Mouse (Mus musculus) kidney, embryonic 14.5 days (tissue): ENCODE data around the gene Isyna1. TPM values are rescaled to one million over a fixed set of nuclear protein-coding genes. Genes with fewer than 3 reads are reported as not detected.

Experiments used
- ATAC-seq: fragments of 200-750 bp; cut with Nextera tagmentation; 2 replicates; pipeline ENCODE4 v1.8.0; 2017; ENCODE audit warnings: moderate number of reproducible peaks, mild to moderate bottlenecking, moderate TSS enrichment, moderate library complexity; ENCODE audit not compliant: low FRiP score, low TSS enrichment
- H3K27ac ChIP-seq: fragments of 300-500 bp; sonication (generic); 2 replicates; pipeline ENCODE4 v1.5.1; 2014; ENCODE audit warnings: low read depth, mild to moderate bottlenecking, low read length, moderate library complexity, mixed read lengths
- H3K27me3 ChIP-seq: fragments of 300-500 bp; sonication (generic); 2 replicates; pipeline ENCODE4 v1.6.1; 2014; ENCODE audit warnings: mild to moderate bottlenecking, low read length; ENCODE audit not compliant: control insufficient read depth, insufficient read depth
- H3K36me3 ChIP-seq: fragments of 300-500 bp; sonication (generic); 2 replicates; pipeline ENCODE4 v1.6.1; 2014; ENCODE audit warnings: low read length, mixed read lengths; ENCODE audit not compliant: control insufficient read depth, insufficient read depth
- H3K4me1 ChIP-seq: fragments of 300-500 bp; sonication (generic); 2 replicates; pipeline ENCODE4 v1.6.1; 2014; ENCODE audit warnings: low read length, mixed read lengths; ENCODE audit not compliant: control insufficient read depth, insufficient read depth
- H3K4me2 ChIP-seq: fragments of 300-500 bp; sonication (generic); replicated peaks from 2 replicates; pipeline ENCODE4 v1.6.1; 2014; ENCODE audit warnings: low read depth, mild to moderate bottlenecking, low read length
- H3K4me3 ChIP-seq: fragments of 300-500 bp; sonication (generic); 2 replicates; pipeline ENCODE4 v1.5.1; 2014; ENCODE audit warnings: mild to moderate bottlenecking, low read length
- H3K9ac ChIP-seq: fragments of 300-500 bp; sonication (generic); 2 replicates; pipeline ENCODE4 v1.6.1; 2014; ENCODE audit warnings: low read depth, mild to moderate bottlenecking, low read length, moderate library complexity
- H3K9me3 ChIP-seq: fragments of 300-500 bp; sonication (generic); 2 replicates; pipeline ENCODE4 v1.6.1; 2016; ENCODE audit warnings: low read length; ENCODE audit not compliant: control insufficient read depth
- WGBS: fragments of 180-500 bp; shearing (Covaris S2); extraction: QIAGEN DNeasy Blood & Tissue Kit; methylation state at CpG from one replicate; pipeline ENCODE4 v1.1.7; 2014; 5-methylcytosine and 5-hydroxymethylcytosine counted together
- polyA plus RNA-seq: library from polyadenylated mRNA; unstranded; fragments of >200 nt; fragmentation: Nextera tagmentation; extraction: Ambion mirVana; gene quantifications from 2 replicates; pipeline ENCODE4 v1.2.1, GENCODE M21; 2014

Isyna1 gene
- polyA plus RNA-seq, 1 experiment from 2014 or later: 118 TPM

GRCm38 (mm10) chr8:70598283-70598682 is 4.1 kb downstream of the Isyna1 start:
- 0 out of 2 replicates have a peak, but pooled peaks have one; percentile 6 for ATAC-seq
- Histone ChIP-seq H3K4me1 (peaks cover 67% of the 10 kb centered on the region), H3K4me2 (peak overlapping the region; percentile 82), H3K27me3 (no peaks in the 10 kb centered on the region), H3K9ac (peak overlapping the region; percentile 69), H3K36me3 (peaks cover 33% of the 10 kb centered on the region), H3K9me3 (no peaks in the 10 kb centered on the region; the same call in 1 of the 2 replicates), H3K27ac (peak overlapping the region; percentile 62), H3K4me3 (peak overlapping the region; percentile 45)
- WGBS: 1% methylated on average over 29 of the region's 29 CpGs

- no peak for ATAC-seq
- Histone ChIP-seq H3K27me3 (no peaks in the 10 kb centered on the region), H3K4me1 (peaks cover 63% of the 10 kb centered on the region), H3K9ac (peak overlapping the region; percentile 69; the same call in 1 of the 2 replicates), H3K9me3 (no peaks in the 10 kb centered on the region; the same call in 1 of the 2 replicates), H3K4me3 (peak overlapping the region; percentile 45), H3K4me2 (peak overlapping the region; percentile 82), H3K36me3 (peaks cover 33% of the 10 kb centered on the region), H3K27ac (peak overlapping the region; percentile 62)
- 16% methylated on average over 10 of the region's 10 CpGs for WGBS
Observed at GRCm38 (mm10) chr8:70598722-70599121, 4.5 kb downstream of the Isyna1 start.

GRCm38 (mm10) chr8:70599507-70600290 is 5.5 kb downstream of the Isyna1 start:
- Histone ChIP-seq H3K27ac (0 out of 2 replicates have a peak overlapping the region, but pooled peaks have one; percentile 62), H3K36me3 (peaks cover 36% of the 10 kb centered on the region), H3K4me2 (no peak overlapping the region), H3K4me1 (peaks cover 65% of the 10 kb centered on the region), H3K9ac (no peak overlapping the region; the same call in 1 of the 2 replicates), H3K27me3 (no peaks in the 10 kb centered on the region), H3K9me3 (no peaks in the 10 kb centered on the region; the same call in 1 of the 2 replicates), H3K4me3 (no peak overlapping the region)
- ATAC-seq: no peak
- 84% methylated on average over 12 of the region's 12 CpGs for WGBS

- Histone ChIP-seq H3K36me3 (peaks cover 34% of the 10 kb centered on the region), H3K9me3 (no peaks in the 10 kb centered on the region; the same call in 1 of the 2 replicates), H3K27ac (peak overlapping the region; percentile 76), H3K9ac (peak overlapping the region; percentile 1; the same call in 1 of the 2 replicates), H3K27me3 (no peaks in the 10 kb centered on the region), H3K4me2 (peak overlapping the region; percentile 33), H3K4me3 (peak overlapping the region; percentile 17; the same call in 1 of the 2 replicates), H3K4me1 (peaks cover 56% of the 10 kb centered on the region)
- WGBS: 25% methylated on average over 9 of the region's 10 CpGs
- no peak for ATAC-seq
Observed at GRCm38 (mm10) chr8:70600473-70601270, 6.5 kb downstream of the Isyna1 start.

- under 1% methylated on average over 26 of the region's 26 CpGs for WGBS
- ATAC-seq: peak; percentile 11; the same call in 1 of the 2 replicates
- Histone ChIP-seq H3K27me3 (no peaks in the 10 kb centered on the region), H3K4me1 (peaks cover 55% of the 10 kb centered on the region), H3K9me3 (no peaks in the 10 kb centered on the region; the same call in 1 of the 2 replicates), H3K27ac (peak overlapping the region; percentile 76; the same call in 1 of the 2 replicates), H3K4me3 (peak overlapping the region; percentile 17), H3K36me3 (peaks cover 28% of the 10 kb centered on the region), H3K4me2 (peak overlapping the region; percentile 33), H3K9ac (no peak overlapping the region)
Observed at GRCm38 (mm10) chr8:70601271-70601649, 7.1 kb downstream of the Isyna1 start.

- Histone ChIP-seq H3K9ac (no peak overlapping the region), H3K27ac (no peak overlapping the region), H3K4me3 (no peak overlapping the region), H3K4me1 (peaks cover 59% of the 10 kb centered on the region), H3K9me3 (no peaks in the 10 kb centered on the region; the same call in 1 of the 2 replicates), H3K4me2 (no peak overlapping the region), H3K36me3 (peaks cover 18% of the 10 kb centered on the region), H3K27me3 (no peaks in the 10 kb centered on the region)
- 90% methylated on average over 13 of the region's 13 CpGs for WGBS
- ATAC-seq: no peak
Observed at GRCm38 (mm10) chr8:70602139-70602811, 8.1 kb downstream of the Isyna1 start.

- Histone ChIP-seq H3K36me3 (peaks cover 17% of the 10 kb centered on the region), H3K27ac (0 out of 2 replicates have a peak overlapping the region, but pooled peaks have one; percentile 1)
- WGBS: 71% methylated on average over 7 of the region's 7 CpGs
Observed at GRCm38 (mm10) chr8:70604558-70604957, 10.4 kb downstream of the Isyna1 start.

More at GRCm38 (mm10) chr8:70604558-70604957, 10.4 kb downstream of the Isyna1 start:
- peaks cover 51% of the 10 kb centered on the region for H3K4me1 ChIP-seq
- no peak overlapping the region for H3K4me3 ChIP-seq
- H3K9ac ChIP-seq: no peak overlapping the region
- no peak for ATAC-seq
- no peaks in the 10 kb centered on the region; the same call in 1 of the 2 replicates for H3K9me3 ChIP-seq
- no peaks in the 10 kb centered on the region for H3K27me3 ChIP-seq
- H3K4me2 ChIP-seq: no peak overlapping the region
